Mouse (Mus musculus): Measurements from ENCODE around the gene Matn4. TPM values are rescaled to one million over a fixed set of nuclear protein-coding genes. Genes with fewer than 3 reads are reported as not detected.
A peak's percentile ranks its signal among the peaks of the same experiment; 100 is the strongest.

Gene Matn4
- polyA plus RNA-seq, 2 experiments from 2014 or later: 0.32 TPM; not detected in 1

DNA sequence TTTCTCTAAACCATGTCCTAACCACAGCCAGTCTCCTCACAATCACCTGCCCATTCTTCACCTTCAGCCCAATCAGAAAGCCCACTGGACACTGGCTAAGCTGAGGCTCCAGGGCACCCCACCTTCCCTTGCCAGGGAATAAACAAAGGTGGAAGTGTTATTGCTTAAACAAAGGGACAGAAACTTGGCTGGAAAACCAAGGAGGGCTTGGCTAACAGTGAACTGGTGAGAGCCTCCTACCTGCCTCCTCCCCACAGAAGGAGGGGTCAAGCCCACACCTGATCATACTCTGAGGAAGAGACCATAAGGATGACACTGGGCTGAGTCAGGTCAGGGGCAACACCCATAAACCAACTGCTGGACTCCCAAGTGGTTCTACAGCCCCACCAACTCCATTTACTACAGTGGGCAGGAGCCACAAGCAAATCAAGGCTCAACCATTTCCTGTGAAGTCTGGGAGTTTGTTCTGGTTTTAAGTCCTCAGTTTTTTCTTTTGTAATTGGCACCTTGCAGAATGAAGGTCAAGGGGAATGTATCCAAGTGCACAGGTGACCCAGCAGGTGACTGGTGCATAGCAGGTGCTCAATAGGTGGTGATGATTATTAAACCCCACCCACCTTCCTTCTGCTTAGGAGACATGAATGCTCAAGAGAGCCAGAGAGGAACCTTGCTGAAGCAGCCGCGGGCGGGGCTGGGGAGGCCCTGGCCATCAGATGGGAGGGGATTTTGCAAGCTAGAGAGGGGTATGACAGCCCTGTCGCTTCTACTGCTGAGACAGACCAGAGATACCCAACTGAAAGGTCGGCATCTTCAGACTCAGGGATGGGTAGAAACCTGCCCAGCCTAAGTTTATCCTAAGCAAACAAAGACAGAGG is 30.5 kb upstream of the Matn4 start:
- no peak for ATAC-seq

DNA sequence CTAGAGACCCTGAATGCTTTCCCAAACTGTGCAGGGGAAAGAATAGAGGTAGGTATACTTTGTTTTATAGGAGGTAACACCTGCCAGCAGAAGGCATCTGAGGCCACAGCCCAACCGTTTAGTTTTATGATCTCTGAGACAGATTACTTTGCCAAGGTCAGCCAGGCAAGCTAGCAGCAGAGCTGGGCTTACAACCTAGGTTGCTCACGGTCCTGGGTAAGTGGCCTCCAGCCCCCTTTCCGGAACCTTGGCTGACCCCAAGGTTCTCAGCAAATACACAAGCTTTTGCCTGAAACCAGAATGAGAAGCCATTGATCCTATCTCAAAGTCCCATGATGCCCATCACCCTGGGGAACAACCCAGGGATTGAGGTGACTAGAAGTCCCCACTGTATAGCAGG is 29.7 kb upstream of the Matn4 start:
- no peak for ATAC-seq

- no peak for ATAC-seq
Observed at GRCm38 (mm10) chr2:164433278-164433895, 28.4 kb upstream of the Matn4 start.

GRCm38 (mm10) chr2:164432541-164433191 is 27.7 kb upstream of the Matn4 start:
- ATAC-seq: no peak

DNA sequence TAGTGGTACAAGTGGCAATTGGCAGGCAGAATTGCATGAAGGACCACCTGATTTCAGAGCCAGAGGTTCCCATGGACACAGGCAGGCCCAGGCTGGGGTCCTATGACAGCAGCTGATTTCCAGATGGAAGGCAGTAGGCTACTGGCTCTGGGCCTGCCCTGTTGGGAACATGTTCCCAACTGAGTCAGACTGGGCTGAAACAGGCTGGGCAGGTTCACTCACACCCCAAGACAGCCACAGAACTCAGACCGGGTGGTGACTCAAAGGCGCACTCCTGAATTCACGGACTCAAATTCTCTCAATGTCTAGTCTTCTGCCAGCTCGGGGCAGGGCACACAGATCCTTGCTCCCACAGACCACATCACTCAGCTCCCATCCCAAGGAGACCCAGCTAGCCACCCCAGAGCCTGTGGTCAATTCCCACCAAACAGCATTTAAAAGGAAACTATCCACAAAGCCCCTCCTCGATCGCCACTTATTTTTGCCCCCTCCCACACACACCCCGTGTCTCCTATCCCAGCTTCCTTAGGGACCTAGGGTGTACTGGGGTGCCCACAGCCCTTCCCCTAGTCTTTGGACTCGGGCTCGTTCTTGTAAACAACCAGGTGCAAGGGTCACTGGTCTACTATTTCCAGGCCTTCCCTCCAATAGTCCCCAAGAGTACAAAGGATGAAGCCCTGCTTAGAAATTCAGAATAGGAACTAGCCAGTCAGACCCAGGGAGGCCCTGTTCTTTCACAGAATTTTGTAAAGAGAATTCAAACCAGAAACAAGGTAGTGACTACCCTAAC is 26.9 kb upstream of the Matn4 start:
- no peak for ATAC-seq

- ATAC-seq: no peak
Observed at GRCm38 (mm10) chr2:164430697-164431096, 25.7 kb upstream of the Matn4 start.

- ATAC-seq: no peak
Observed at GRCm38 (mm10) chr2:164429881-164430615, 25.1 kb upstream of the Matn4 start.

DNA sequence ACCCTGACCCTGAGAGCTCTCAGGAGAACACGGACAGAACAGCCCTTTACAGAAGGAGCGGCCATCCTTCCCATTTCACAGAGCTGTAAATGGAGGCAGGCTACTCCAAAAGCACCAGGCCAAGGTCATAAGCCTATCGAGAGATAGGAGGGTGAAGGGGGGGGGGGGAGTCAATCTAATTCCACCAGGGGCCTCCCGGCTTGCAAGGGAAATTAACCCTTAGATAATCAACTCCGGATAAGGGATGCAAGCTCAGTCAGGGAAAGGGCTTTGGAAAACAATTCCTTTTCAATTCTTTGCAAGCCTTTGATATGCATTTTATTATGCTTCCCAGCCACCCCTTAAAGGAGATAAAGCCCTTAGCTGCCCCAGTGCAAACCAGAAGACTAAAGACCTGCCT is 23.5 kb upstream of the Matn4 start:
- ATAC-seq: no peak

DNA sequence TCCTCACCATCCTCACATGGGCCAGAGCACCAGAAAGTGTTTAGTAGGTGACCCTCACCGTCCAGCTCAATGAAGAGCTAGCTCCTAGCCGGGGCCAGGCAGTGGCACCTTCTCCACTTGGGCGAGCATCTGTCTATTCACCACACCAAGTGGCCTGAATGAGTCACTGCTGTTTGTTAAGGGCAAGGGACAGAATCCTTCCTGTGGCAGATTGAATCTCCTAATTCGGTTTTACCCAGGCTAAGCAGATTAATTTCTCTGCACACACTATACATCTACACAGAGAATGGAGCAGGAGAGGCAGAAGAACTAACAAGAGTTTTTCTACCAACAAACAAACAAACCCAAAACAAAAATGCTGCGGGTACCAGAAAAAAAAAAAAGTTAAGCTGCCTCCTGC is 22.0 kb upstream of the Matn4 start:
- ATAC-seq: no peak

- ATAC-seq: no peak
Observed at GRCm38 (mm10) chr2:164426121-164426520, 21.2 kb upstream of the Matn4 start.

DNA sequence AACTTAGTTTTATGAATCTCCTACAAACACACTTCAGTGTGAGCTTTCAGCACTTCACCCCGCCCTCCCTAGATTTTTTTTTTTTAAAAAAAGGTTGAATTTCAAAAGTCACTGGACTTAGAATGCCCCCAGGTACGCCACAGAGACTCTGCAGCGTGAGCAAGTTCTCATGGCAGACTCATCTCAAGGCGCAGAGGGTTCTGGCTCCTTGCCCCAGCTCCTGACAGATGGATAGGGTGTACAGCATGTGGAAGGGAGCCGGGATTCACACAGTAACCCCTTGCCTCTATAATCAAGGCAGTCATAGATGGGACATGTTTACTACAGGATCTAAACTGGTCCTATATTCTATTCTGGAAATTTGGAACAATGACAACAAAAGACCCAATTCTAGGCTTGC is 20.4 kb upstream of the Matn4 start:
- ATAC-seq: no peak

GRCm38 (mm10) chr2:164424406-164424805 is 19.4 kb upstream of the Matn4 start:
- ATAC-seq: no peak

DNA sequence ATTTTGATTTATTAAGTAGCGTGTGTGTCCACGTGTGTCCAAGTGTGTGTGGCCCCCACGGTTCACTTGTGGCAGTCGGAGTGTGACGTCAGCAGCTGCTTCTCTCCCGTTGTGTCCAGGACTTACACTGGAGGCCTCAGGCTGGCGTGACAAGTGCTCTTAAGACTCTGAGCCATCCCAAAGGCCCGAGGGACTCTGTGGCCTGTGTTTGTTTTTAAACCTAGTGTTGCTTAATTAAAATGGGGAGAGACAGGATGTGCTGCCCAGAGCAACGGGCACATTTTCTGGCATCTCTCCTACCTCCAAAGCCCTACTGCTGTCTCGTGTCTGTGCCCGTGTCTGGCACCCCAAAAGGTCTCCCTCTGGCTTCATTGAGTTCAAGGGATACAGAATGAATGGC is 18.5 kb upstream of the Matn4 start:
- ATAC-seq: no peak

GRCm38 (mm10) chr2:164422675-164423393 is 17.9 kb upstream of the Matn4 start:
- no peak for ATAC-seq

- ATAC-seq: no peak
Observed at GRCm38 (mm10) chr2:164421979-164422378, 17.0 kb upstream of the Matn4 start.

DNA sequence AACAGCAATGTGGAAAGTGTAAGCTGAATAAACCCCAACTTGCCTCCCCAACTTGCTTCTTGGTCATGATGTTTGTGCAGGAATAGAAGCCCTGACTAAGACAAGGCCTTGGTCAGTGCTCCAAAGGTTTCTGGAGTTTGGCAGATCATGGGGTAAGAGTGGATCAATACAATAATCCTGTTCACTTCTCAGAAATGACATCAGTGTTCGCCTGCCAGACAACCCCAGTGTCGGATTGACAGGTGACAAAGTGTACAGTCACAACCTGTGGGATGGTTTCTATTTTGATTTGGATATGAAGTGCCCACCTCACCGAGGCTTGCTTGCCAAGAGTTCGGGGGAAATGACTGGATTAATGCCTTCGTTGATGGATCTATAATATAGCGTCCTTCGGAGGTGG is 16.3 kb upstream of the Matn4 start:
- ATAC-seq: no peak

DNA sequence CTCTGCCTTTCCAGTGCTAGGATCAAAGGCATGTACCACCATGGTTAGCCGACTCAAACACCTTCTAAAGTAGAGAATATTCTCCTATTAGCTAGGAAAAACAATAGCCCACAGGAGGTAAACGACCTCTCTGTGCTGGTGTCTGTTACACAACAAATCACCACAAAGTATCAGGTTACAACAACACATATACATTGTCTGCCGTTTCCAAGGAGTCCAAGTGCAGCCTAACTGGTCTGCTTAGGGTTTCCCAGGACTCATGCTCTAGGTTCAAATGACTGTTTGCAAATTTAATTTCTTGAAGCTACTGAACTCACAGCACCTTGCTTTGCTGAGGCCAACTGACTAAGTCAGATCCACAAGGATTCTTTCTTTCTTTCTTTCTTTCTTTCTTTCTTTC is 14.5 kb upstream of the Matn4 start:
- ATAC-seq: no peak

- no peak for ATAC-seq
Observed at GRCm38 (mm10) chr2:164418308-164418875, 13.4 kb upstream of the Matn4 start.

- peak; percentile 10 for ATAC-seq
Observed at GRCm38 (mm10) chr2:164417198-164417597, 12.2 kb upstream of the Matn4 start.

- no peak for ATAC-seq
Observed at GRCm38 (mm10) chr2:164414581-164414980, 9.6 kb upstream of the Matn4 start.

GRCm38 (mm10) chr2:164414167-164414566 is 9.2 kb upstream of the Matn4 start:
- no peak for ATAC-seq
